9 mouse cellular contexts compared by ENCODE assay signal in the genomic region with DNA sequence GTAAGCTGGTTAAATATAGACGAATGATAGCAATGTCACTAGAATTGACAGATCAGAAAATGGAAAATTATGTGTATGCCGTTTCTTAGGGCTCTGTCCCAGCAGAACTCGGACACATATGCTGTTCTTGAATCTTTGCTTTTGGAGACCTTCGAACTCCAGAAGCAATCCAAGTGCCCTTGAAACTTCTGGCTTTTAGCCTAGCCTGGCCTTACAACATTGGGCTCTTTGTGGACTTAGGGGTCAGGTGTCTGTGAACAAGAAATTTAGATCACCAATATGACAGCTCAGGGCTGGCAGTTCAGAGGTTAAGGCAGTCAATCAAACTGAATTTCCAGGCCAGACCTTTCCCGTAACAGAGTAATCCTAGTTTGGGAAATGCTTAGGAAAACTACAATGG. TPM values are rescaled to one million over a fixed set of nuclear protein-coding genes. Genes with fewer than 3 reads are reported as not detected.
DNase-seq lines count a peak whose midpoint lies in the region; ATAC-seq and TF ChIP-seq lines count a peak whose summit lies in the region.
"Had no signal": no experiment of that assay in that cellular context is flagged by ENCODE, and none has a peak within 500 bp of the region (broad histone marks: within the 10 kb centered on the region; RNA-seq: fewer than 3 reads in every experiment).

No protein-coding gene starts in this region.

- peak overlapping the region; percentile 95 for H3K4me2 ChIP-seq in heart, embryonic 14.5 days (ENCODE audit: low read length)
- H3K4me2 ChIP-seq in intestine, embryonic 15.5 days (replicated peaks) = peak overlapping the region; percentile 79
- peak overlapping the region; percentile 76 for H3K4me2 ChIP-seq in midbrain, embryonic 13.5 days (replicated peaks)

- peak overlapping the region; percentile 92 for H3K9ac ChIP-seq in heart, embryonic 14.5 days (ENCODE audit: low read length)
- H3K9ac ChIP-seq in intestine, embryonic 15.5 days = peak overlapping the region; percentile 96; the same call in 1 of the 2 replicates
- peak overlapping the region; percentile 86 for H3K9ac ChIP-seq in midbrain, embryonic 13.5 days (replicated peaks)

- TF ChIP-seq POLR2A in bone marrow macrophage, adult 2 months (IDR thresholded peaks at IDR 0.05; ENCODE audit: borderline replicate concordance, low read depth, low read length) = no peak

- no peak overlapping the region for H3K27ac ChIP-seq in heart, embryonic 14.5 days (replicated peaks in 1 of 2; ENCODE audit: control insufficient read depth in 1 of 2, insufficient read depth in 1 of 2, low read depth in 2 of 2, low read length in 2 of 2)
- H3K27ac ChIP-seq in bone marrow macrophage, adult 2 months (ENCODE audit: insufficient read depth, low read depth, low read length) = no peak overlapping the region
- H3K27ac ChIP-seq in intestine, embryonic 15.5 days = no peak overlapping the region
- no peak overlapping the region for H3K27ac ChIP-seq in midbrain, embryonic 13.5 days

- no peak for DNase-seq in heart, adult 9 months (ENCODE audit: low spot score in 2 of 2)
- no peak for DNase-seq in spleen, postnatal 14 days (ENCODE audit: low spot score in 2 of 2)
- DNase-seq in cerebellum, adult 18-20 months = no peak
- no peak for DNase-seq in spleen, postnatal 36 days (ENCODE audit: low spot score in 2 of 2)

- H3K27me3 ChIP-seq in heart, embryonic 14.5 days (ENCODE audit: control insufficient read depth, insufficient read depth, low read length) = no peaks in the 10 kb centered on the region
- H3K27me3 ChIP-seq in intestine, embryonic 15.5 days (replicated peaks) = no peaks in the 10 kb centered on the region
- H3K27me3 ChIP-seq in midbrain, embryonic 13.5 days = no peaks in the 10 kb centered on the region

- H3K9me3 ChIP-seq in heart, embryonic 14.5 days (ENCODE audit: control insufficient read depth, low read length) = no peaks in the 10 kb centered on the region
- H3K9me3 ChIP-seq in intestine, embryonic 15.5 days = no peaks in the 10 kb centered on the region
- no peaks in the 10 kb centered on the region for H3K9me3 ChIP-seq in midbrain, embryonic 13.5 days
- H3K9me3 ChIP-seq: G1E had no signal

- no peak for TF ChIP-seq CTCF in bone marrow macrophage, adult 2 months (IDR thresholded peaks at IDR 0.05; ENCODE audit: low read depth, low read length)

- peaks cover 4 to 5% of the 10 kb centered on the region in 2 experiments for H3K4me1 ChIP-seq in heart, embryonic 14.5 days (ENCODE audit: control insufficient read depth in 2 of 2, insufficient read depth in 2 of 2, low read length in 2 of 2)
- H3K4me1 ChIP-seq in bone marrow macrophage, adult 2 months (ENCODE audit: control insufficient read depth, insufficient read depth, low read length) = peaks cover 27% of the 10 kb centered on the region
- H3K4me1 ChIP-seq in intestine, embryonic 15.5 days (replicated peaks) = peaks cover 18% of the 10 kb centered on the region
- peaks cover 42% of the 10 kb centered on the region for H3K4me1 ChIP-seq in midbrain, embryonic 13.5 days (replicated peaks)

- peak overlapping the region in 1 of 2 experiments; percentile 94; a peak in 3 of 4 replicates for H3K4me3 ChIP-seq in heart, embryonic 14.5 days (ENCODE audit: control insufficient read depth in 1 of 2, insufficient read depth in 1 of 2, low read depth in 1 of 2, low read length in 2 of 2)
- peak overlapping the region; percentile 85; the same call in 1 of the 2 replicates for H3K4me3 ChIP-seq in bone marrow macrophage, adult 2 months (ENCODE audit: insufficient read depth, low read length)
- peak overlapping the region; percentile 100 for H3K4me3 ChIP-seq in intestine, embryonic 15.5 days (replicated peaks)
- peak overlapping the region; percentile 92 for H3K4me3 ChIP-seq in midbrain, embryonic 13.5 days (replicated peaks)

- no peaks in the 10 kb centered on the region for H3K36me3 ChIP-seq in heart, embryonic 14.5 days (ENCODE audit: control insufficient read depth, insufficient read depth, low read length)
- no peaks in the 10 kb centered on the region for H3K36me3 ChIP-seq in intestine, embryonic 15.5 days
- no peaks in the 10 kb centered on the region for H3K36me3 ChIP-seq in midbrain, embryonic 13.5 days

- WGBS in heart, embryonic 14.5 days = 65% methylated on average over 5 of the region's 5 CpGs
- 54% methylated on average over 5 of the region's 5 CpGs for WGBS in intestine, embryonic 15.5 days
- 70% methylated on average over 5 of the region's 5 CpGs for WGBS in midbrain, embryonic 13.5 days

- no peak for ATAC-seq in heart, embryonic 14.5 days (ENCODE audit: insufficient number of reproducible peaks, insufficient read depth, low FRiP score, low read depth)
- no peak for ATAC-seq in intestine, embryonic 15.5 days
- ATAC-seq in midbrain, embryonic 13.5 days = no peak

RNA-seq across cellular contexts. Expression of a gene that starts 1.1 kb away (rescaled TPM):
- polyA plus RNA-seq in heart, embryonic 14.5 days (2014; fragmentation: Nextera tagmentation; extraction: Ambion mirVana) = 1.0 and 1.3 TPM in 2 replicates
- 7.0 and 7.5 TPM in 2 replicates for polyA plus RNA-seq in bone marrow macrophage, adult 2 months (2012; ENCODE audit: insufficient read depth, insufficient read length, missing spikeins)
- 2.1 and 2.5 TPM in 2 replicates for polyA plus RNA-seq in intestine, embryonic 15.5 days (2015; fragmentation: Nextera tagmentation; extraction: Ambion mirVana)
- polyA plus RNA-seq in midbrain, embryonic 13.5 days (2015; fragmentation: Nextera tagmentation; extraction: Ambion mirVana) = 2.9 and 3.0 TPM in 2 replicates
